Mouse (Mus musculus) hindbrain, postnatal 0 days (tissue): Measurements from ENCODE around the gene A530016L24Rik. TPM values are rescaled to one million over a fixed set of nuclear protein-coding genes. Genes with fewer than 3 reads are reported as not detected.
A peak's percentile ranks its signal among the peaks of the same experiment; 100 is the strongest.

Source experiments
- ATAC-seq: fragments of 200-750 bp; cut with Nextera tagmentation; 2 replicates; pipeline ENCODE4 v1.8.0; 2017; ENCODE audit warnings: mild to moderate bottlenecking, moderate TSS enrichment, moderate library complexity
- DNase-seq: peaks from one replicate; pipeline ENCODE4 v3.0.0-alpha.2; 2015; ENCODE audit warnings: low spot score
- H3K27ac ChIP-seq: fragments of 300-500 bp; sonication (generic); 2 replicates; pipeline ENCODE4 v1.5.1; 2014; ENCODE audit warnings: mild to moderate bottlenecking
- H3K27me3 ChIP-seq: fragments of 300-500 bp; sonication (generic); 2 replicates; pipeline ENCODE4 v1.6.1; 2014; ENCODE audit warnings: low read length, mixed read lengths; ENCODE audit not compliant: insufficient read depth
- H3K36me3 ChIP-seq: fragments of 300-500 bp; sonication (generic); 2 replicates; pipeline ENCODE4 v1.6.1; 2014; ENCODE audit warnings: low read length, mixed read lengths; ENCODE audit not compliant: insufficient read depth
- H3K4me1 ChIP-seq: fragments of 300-500 bp; sonication (generic); 2 replicates; pipeline ENCODE4 v1.6.1; 2014; ENCODE audit warnings: antibody characterized with exemption, low read length, mixed read lengths; ENCODE audit not compliant: insufficient read depth
- H3K4me2 ChIP-seq: fragments of 300-500 bp; sonication (generic); 2 replicates; pipeline ENCODE4 v1.6.1; 2014; ENCODE audit warnings: low read depth, mild to moderate bottlenecking, low read length, moderate library complexity, mixed read lengths
- H3K4me3 ChIP-seq: fragments of 300-500 bp; sonication (generic); 2 replicates; pipeline ENCODE4 v1.5.1; 2014; ENCODE audit warnings: low read length
- H3K9ac ChIP-seq: fragments of 300-500 bp; sonication (generic); replicated peaks from 2 replicates; pipeline ENCODE4 v1.6.1; 2014; ENCODE audit warnings: mild to moderate bottlenecking, low read length, moderate library complexity, mixed read lengths
- H3K9me3 ChIP-seq: fragments of 300-500 bp; sonication (generic); 2 replicates; pipeline ENCODE4 v1.6.1; 2016; ENCODE audit warnings: low read length, mixed read lengths
- CTCF ChIP-seq: IDR thresholded peaks from 2 replicates; pipeline ENCODE4 v1.5.1; 2016; ENCODE audit warnings: antibody characterized with exemption, control low read depth, low read depth
- WGBS: fragments of 180-500 bp; shearing (Covaris S2); extraction: QIAGEN DNeasy Blood & Tissue Kit; methylation state at CpG from one replicate; pipeline ENCODE4 v1.1.7; 2014; 5-methylcytosine and 5-hydroxymethylcytosine counted together
- polyA plus RNA-seq: library from polyadenylated mRNA; unstranded; fragments of >200 nt; fragmentation: Nextera tagmentation; extraction: Ambion mirVana; gene quantifications from 2 replicates; pipeline ENCODE4 v1.2.1, GENCODE M21; 2015
- total RNA-seq: library from RNA; depleted of rRNA; stranded (reverse); fragments of >200 nt; gene quantifications from 2 replicates; pipeline ENCODE4 v1.2.3, GENCODE M21; 2014

Gene A530016L24Rik
- total and polyA plus RNA-seq, 2 experiments from 2014 or later, result 0.11 TPM; not detected in 1

GRCm38 (mm10) chr12:112538356-112538755, 49.1 kb downstream of the A530016L24Rik start:
- ATAC-seq (no peak), DNase-seq (no peak)
- 85% methylated on average over 9 of the region's 9 CpGs for WGBS
- Histone ChIP-seq H3K9ac (no peak overlapping the region), H3K4me1 (peaks cover 12% of the 10 kb centered on the region; the same call in 1 of the 2 replicates), H3K27me3 (no peaks in the 10 kb centered on the region), H3K36me3 (no peaks in the 10 kb centered on the region), H3K9me3 (no peaks in the 10 kb centered on the region), H3K4me2 (no peak overlapping the region), H3K4me3 (no peak overlapping the region), H3K27ac (no peak overlapping the region)
- TF ChIP-seq CTCF, result no peak

- Histone ChIP-seq H3K4me3 (no peak overlapping the region), H3K36me3 (no peaks in the 10 kb centered on the region), H3K4me1 (peaks cover 12% of the 10 kb centered on the region; the same call in 1 of the 2 replicates), H3K9me3 (no peaks in the 10 kb centered on the region), H3K27ac (no peak overlapping the region), H3K27me3 (no peaks in the 10 kb centered on the region), H3K4me2 (no peak overlapping the region), H3K9ac (no peak overlapping the region)
- 86% methylated on average over 7 of the region's 7 CpGs for WGBS
- no peak for TF ChIP-seq CTCF
- no peak for ATAC-seq
- no peak for DNase-seq
These were observed 50.3 kb downstream of the A530016L24Rik start for GRCm38 (mm10) chr12:112539466-112539965.

- H3K9me3 ChIP-seq, result no peaks in the 10 kb centered on the region
- 77% methylated on average over 12 of the region's 12 CpGs for WGBS
- no peak for TF ChIP-seq CTCF
- H3K4me1 ChIP-seq, result peaks cover 16% of the 10 kb centered on the region; the same call in 1 of the 2 replicates
- no peak overlapping the region for H3K9ac ChIP-seq
- no peak for DNase-seq
- ATAC-seq, result no peak
- no peak overlapping the region; the same call in 1 of the 2 replicates for H3K27ac ChIP-seq
- no peak overlapping the region for H3K4me2 ChIP-seq
- H3K4me3 ChIP-seq, result no peak overlapping the region
- H3K27me3 ChIP-seq, result no peaks in the 10 kb centered on the region
- no peaks in the 10 kb centered on the region for H3K36me3 ChIP-seq
These were observed 51.1 kb downstream of the A530016L24Rik start for GRCm38 (mm10) chr12:112540321-112540720.

- peak; percentile 81 for ATAC-seq
- Histone ChIP-seq H3K27ac (peak overlapping the region; percentile 54), H3K9ac (no peak overlapping the region), H3K4me2 (no peak overlapping the region), H3K36me3 (no peaks in the 10 kb centered on the region), H3K27me3 (no peaks in the 10 kb centered on the region), H3K4me3 (no peak overlapping the region), H3K4me1 (peaks cover 19% of the 10 kb centered on the region; the same call in 1 of the 2 replicates), H3K9me3 (no peaks in the 10 kb centered on the region)
- DNase-seq, result peak; percentile 81
- WGBS, result 17% methylated on average over 8 of the region's 8 CpGs
- no peak for TF ChIP-seq CTCF
These were observed 52.3 kb downstream of the A530016L24Rik start for GRCm38 (mm10) chr12:112541483-112542091.

GRCm38 (mm10) chr12:112542257-112542919, 53.1 kb downstream of the A530016L24Rik start:
- Histone ChIP-seq H3K4me1 (peaks cover 19% of the 10 kb centered on the region; the same call in 1 of the 2 replicates), H3K4me2 (no peak overlapping the region), H3K27ac (peak overlapping the region; percentile 16; the same call in 1 of the 2 replicates), H3K36me3 (no peaks in the 10 kb centered on the region), H3K27me3 (no peaks in the 10 kb centered on the region), H3K4me3 (no peak overlapping the region), H3K9me3 (no peaks in the 10 kb centered on the region), H3K9ac (no peak overlapping the region; the same call in 1 of the 2 replicates)
- ATAC-seq (no peak; the same call in 1 of the 2 replicates), DNase-seq (no peak)
- 40% methylated on average over 13 of the region's 13 CpGs for WGBS
- no peak for TF ChIP-seq CTCF

GRCm38 (mm10) chr12:112542920-112543300, 53.7 kb downstream of the A530016L24Rik start:
- peak overlapping the region; percentile 16; the same call in 1 of the 2 replicates for H3K27ac ChIP-seq
- WGBS, result under 1% methylated on average over 11 of the region's 11 CpGs
- DNase-seq (peak; percentile 95), ATAC-seq (peak; percentile 73)
- no peak overlapping the region for H3K4me2 ChIP-seq
- H3K4me3 ChIP-seq, result no peak overlapping the region
- no peak overlapping the region; the same call in 1 of the 2 replicates for H3K9ac ChIP-seq
- H3K9me3 ChIP-seq, result no peaks in the 10 kb centered on the region
- peak; percentile 99 for TF ChIP-seq CTCF
- H3K36me3 ChIP-seq, result no peaks in the 10 kb centered on the region
- no peaks in the 10 kb centered on the region for H3K27me3 ChIP-seq
- H3K4me1 ChIP-seq, result peaks cover 19% of the 10 kb centered on the region; the same call in 1 of the 2 replicates
